Mouse (Mus musculus) urinary bladder, postnatal 25 days (tissue): ENCODE measurements around the gene Shq1.

Experiments
- DNase-seq: peaks from one replicate; pipeline ENCODE4 v3.0.0; 2022; ENCODE audit warnings: low spot score

Shq1 gene

GRCm38 (mm10) chr6:100667644-100668043, 3.3 kb downstream of the Shq1 start:
- DNase-seq, result no peak

DNA sequence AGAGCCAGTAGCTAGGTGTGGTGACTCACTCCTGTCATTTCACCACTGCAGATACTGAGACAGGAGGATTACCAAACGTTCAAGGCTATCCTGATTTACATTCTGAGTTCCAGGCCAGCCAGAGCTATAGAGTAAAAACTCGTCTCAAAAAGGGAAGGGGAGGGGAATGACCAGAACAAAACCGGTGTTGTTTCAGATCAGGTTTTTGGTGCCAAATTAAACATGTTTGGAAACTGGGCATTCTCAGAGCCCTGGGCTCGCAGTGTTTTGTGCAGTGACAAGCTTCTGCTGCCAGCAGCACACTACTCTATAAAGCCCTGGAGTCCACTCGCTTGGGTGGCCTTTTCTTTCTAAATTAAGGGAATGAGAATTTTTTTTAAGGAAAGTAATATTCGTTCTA, 8.7 kb downstream of the Shq1 start:
- no peak for DNase-seq

- DNase-seq, result no peak
Observed at GRCm38 (mm10) chr6:100660395-100660794, 10.6 kb downstream of the Shq1 start.

DNA sequence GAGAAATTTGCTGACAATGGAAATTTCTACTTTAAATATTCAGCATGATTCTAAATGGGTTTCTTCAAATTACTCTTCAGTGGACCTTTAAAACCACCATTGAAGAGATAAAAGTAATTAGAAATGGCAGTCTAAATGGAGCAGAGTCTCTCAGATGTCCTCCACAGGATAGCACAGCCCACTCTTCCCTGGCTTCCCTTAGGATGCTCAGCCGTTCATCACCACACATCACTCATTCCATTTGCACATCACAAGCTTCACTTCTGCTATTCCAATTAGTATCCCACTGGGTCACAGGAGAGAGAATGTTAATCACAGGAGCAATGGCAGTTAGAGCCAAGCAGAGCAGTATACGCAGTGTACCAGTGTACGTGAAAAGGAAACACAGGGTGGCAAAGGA, 18.4 kb downstream of the Shq1 start:
- DNase-seq, result no peak

DNA sequence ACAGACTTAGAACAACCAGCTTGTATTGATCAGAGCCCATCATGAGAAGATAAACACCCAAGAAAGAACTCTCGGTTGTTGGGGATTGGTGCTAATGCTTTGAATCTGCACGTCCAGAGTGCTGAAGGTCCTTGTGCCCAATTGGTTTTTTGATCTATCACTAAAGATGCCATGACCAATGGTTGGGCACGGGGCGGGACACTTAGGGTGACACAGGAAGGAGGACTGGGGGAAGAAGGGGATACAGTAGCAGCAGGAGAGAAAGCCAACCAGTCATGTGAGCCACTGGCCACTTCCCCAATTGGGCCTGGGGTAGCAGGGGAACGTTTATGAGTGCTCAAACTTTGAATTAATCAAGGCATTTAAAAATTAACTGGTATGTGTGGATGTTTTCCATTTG, 23.8 kb downstream of the Shq1 start:
- no peak for DNase-seq

DNA sequence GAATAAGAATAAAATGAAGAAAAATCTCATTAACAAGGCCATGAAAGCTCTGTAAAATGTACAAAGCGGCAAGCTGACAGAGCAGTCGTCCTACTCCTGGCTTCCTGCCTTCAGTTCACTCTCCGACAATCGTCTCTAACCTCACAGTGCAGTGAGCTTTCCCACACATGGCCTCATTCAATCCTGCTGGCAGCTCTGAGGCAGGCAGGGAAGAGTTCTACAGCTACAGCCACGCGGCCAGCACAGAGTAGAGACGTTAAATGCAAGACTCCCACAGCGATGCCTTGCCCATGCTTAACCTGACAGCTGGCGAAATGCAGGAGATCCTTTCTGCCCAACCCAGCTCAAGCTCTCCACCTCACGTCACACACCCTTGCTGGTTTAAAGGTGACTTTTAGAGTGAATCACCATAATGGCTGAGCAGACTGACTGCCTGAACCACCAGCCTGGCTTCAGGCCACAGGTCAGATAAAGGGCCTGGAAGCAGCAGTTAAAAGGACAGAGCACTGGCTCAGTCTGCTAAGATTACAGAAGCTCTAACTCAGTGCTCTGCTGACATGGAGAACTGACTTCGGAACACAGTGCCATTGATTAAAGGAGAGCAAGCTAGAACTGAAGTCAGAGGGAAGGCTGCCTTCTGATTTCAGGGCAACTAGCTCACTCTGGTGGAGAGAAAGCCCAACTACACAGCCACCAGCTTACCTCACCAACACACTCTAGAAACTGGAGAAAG, 25.3 kb downstream of the Shq1 start:
- peak; percentile 30 for DNase-seq

DNA sequence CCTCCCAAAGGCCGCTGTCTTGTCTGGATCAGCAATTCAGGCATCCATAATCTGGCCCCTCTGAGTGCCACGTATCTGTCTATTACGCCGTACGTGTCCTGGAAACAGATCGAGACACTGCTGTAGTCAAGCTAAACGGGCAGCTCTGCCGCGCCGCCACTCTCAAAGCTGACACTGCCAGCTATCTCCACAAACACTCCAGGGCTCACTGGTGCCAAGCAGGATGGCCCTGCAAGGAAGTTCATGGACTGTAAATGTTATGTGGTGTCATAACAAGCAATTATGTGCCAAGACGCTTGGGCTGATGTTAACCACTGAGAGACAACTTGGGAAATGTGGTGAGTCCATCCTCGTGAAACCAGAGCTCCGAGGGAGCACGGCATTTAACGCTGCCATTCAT, 26.3 kb downstream of the Shq1 start:
- DNase-seq, result no peak

- no peak for DNase-seq
Observed at GRCm38 (mm10) chr6:100642786-100643185, 28.2 kb downstream of the Shq1 start.

DNA sequence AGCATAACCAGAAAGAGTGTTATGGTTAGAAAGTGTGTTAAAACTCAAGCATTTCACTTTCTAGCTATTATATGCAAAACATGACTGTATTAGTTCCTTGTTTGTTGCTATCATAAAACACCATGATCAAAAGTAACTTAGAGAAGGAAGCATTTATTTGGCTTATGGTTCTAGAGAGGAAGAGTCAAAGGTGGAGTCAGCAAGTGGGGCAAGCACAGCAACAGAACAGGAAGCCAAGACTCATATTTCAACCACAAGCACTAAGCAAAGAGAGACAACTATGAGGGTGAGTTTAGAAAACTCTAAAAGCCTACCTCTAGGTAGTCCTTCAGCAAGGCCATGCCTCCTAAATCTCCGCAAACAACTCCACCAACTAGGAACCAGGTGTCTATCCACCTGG, 30.4 kb downstream of the Shq1 start:
- DNase-seq, result no peak

DNA sequence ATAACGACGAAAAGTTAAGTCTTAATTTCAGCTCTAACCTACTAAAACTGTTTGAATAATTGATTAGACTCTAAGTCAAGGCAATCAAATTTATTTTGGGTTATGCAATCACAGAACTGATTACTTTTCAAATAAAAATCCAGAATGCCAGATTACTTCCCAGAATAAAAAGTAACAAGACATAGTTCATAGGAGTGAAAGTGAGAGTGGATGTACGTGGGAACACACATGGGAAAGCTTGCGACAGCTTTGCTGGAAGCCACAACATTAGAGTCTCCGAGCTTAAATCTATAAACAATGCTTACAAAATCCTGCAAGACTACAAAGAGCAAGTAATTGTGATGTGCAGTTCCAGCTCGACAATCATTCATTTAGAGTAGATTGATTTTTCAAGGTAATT, 41.9 kb downstream of the Shq1 start:
- DNase-seq, result no peak

GRCm38 (mm10) chr6:100628223-100628622, 42.7 kb downstream of the Shq1 start:
- no peak for DNase-seq

GRCm38 (mm10) chr6:100623922-100624321, 47.0 kb downstream of the Shq1 start:
- DNase-seq, result no peak

GRCm38 (mm10) chr6:100622861-100623507, 48.0 kb downstream of the Shq1 start:
- DNase-seq, result no peak

GRCm38 (mm10) chr6:100620411-100620810, 50.5 kb downstream of the Shq1 start:
- no peak for DNase-seq

- DNase-seq, result no peak
Observed at GRCm38 (mm10) chr6:100619309-100619708, 51.6 kb downstream of the Shq1 start.

DNA sequence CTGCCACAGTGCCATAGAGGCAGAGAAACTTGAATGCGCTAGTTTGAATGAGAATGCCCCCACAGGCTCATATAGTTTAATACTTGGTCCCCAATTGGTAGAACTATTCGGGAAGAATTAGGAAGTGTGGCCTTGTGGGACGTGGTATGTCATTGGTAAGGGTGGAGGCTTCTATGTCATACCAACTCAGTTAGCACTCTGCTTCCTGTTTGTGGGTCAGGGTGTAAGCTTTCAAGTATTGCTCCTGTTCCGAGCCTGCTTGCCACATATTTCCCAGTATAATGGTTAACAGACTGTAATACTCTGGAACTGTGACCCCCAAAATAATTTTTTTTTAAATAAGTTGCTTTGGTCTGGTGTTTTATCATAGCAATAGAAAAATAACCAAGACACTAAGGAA, 54.8 kb downstream of the Shq1 start:
- DNase-seq, result no peak

DNA sequence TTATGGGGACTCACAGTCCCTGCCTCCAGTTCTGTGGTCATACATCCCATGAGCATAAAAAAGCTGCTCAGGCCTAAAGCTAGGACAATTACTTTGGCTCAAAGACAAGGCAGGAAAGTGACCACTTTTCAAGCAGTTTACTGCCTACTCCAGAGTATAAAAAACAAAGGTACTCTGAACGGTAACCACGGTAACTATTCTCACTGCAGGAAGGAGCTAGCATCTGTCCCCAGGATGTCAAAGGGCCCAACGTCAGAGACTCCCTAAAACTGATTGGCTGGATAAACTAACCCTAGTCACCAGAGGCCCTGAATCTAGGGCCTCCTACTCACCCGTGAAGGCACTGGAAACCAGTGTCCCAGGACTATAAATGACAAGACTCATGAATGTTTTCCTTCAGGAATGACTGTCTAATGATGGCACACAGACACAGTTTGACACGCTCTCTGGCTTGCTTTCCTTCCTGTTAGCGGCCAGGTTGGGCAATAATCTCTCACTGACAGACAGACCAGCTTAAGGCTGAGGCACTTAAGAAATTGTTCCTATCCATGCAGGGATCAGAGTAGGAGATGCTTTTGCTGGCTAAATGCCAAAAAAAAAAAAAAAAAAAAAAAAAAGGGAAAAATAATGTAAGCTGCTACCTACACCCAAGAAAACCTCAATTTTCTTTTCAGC, 57.2 kb downstream of the Shq1 start:
- no peak for DNase-seq

- no peak for DNase-seq
Observed at GRCm38 (mm10) chr6:100610897-100611575, 59.9 kb downstream of the Shq1 start.

GRCm38 (mm10) chr6:100610182-100610581, 60.8 kb downstream of the Shq1 start:
- DNase-seq, result no peak

GRCm38 (mm10) chr6:100609256-100609655, 61.7 kb downstream of the Shq1 start:
- no peak for DNase-seq

DNA sequence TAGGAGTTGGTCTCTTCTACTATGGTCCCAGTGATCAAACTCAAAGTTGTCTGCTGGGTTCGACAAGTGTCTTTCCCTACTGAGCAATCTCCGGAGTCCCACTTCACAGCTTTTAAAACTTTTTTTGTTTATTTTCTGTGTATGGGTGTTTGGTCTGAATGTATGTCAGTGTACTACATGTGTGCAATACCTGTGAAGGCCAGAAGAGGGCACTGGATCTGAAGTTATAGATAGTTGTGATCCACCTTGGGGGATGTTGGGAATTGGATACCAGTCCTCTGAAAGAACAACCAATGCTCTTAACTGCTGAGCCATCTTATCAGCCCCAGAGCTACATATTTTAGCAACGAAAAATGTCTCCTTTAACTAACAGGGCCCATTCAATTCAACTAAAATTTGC, 62.5 kb downstream of the Shq1 start:
- no peak for DNase-seq

GRCm38 (mm10) chr6:100606805-100607204, 64.2 kb downstream of the Shq1 start:
- DNase-seq, result no peak

DNA sequence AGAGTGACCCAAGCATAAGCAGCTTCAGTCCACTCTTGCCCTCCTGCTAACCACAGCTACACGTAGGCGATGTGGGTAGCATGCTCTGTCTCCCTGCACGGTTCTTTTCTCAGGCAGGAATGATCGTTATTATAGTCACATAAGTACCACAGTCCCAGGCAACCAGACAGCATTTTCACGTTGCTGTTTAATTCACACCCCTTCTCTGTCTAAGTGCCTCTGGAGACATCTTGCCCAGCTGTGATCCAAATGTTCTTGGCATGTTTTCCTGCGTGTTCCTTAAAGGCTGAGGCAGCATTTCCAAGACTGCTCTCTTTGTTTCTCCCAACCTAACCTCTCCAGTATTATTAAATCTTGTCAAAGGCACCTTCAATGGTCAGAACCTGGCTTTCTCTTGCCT, 67.3 kb downstream of the Shq1 start:
- DNase-seq, result no peak
